Mouse (Mus musculus) 3134 (cell line): ENCODE results near the gene Olfr1015.

Experiments
- DNase-seq: peaks from one replicate; pipeline ENCODE4 v3.0.0-alpha.2; 2011; ENCODE audit warnings: low spot score; ENCODE audit not compliant: insufficient read length; ENCODE audit errors: extremely low read depth

Gene Olfr1015

GRCm38 (mm10) chr2:85781717-85782116 lies at the start of gene Olfr1015:
TSS of gene Olfr1015 (plus strand) at chr2:85782017.
- DNase-seq: no peak

DNA sequence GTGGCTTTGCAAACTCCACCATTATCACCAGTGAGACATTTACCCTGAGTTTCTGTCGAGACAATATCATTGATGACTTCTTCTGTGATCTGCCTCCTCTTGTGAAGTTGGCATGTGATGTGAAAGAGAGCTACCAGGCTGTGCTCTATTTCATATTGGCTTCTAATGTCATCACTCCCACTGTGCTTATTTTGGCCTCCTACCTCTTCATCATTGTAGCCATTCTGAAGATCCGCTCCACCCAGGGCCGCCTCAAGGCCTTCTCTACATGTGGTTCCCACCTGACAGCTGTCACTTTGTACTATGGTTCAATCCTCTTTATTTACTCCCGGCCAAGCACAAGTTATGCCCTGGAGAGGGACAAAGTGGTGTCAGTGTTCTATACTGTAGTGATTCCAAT lies 28.0 kb upstream of the Olfr1015 start:
- no peak for DNase-seq

DNA sequence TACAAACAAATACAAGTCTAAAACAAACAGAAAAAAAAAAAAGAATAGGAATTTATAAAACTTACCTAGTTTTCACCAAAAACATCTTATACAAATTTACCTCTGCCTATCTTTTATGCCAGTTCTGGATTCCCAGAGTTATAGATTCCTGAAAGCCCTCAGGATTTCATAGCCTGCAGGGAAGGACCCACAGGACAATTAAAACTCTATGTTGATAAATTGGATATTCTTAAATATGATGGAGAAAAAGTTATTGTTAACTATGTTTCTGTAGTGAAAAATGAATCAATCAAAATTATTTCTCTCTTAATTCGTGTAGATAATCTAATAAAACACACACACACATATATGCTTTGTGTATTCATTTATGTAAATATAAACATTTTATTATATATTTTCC lies 19.2 kb upstream of the Olfr1015 start, which contains the start of gene Olfr1012:
Gene Olfr1012, minus strand, starts transcription at position 101 of the 400 bp plus-strand sequence.
- DNase-seq: no peak

DNA sequence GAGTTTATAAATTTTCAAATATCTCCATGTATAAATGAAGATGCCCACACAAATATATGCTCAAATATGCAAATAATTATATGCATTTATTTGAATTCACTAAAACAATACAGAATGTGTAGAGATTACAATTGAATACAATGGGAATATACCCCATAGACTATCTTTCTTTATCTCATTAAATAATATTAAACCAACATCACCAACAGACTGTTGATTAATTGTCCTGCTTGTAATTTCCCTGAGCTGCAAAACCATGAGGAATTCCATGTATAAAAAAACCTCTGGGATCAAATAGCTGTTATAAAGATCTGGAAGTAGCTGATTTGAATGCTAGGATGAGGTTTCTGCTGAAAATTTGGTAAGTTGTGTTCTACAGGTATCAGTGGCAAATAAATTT lies 15.0 kb upstream of the Olfr1015 start, which contains the start of gene Olfr1013:
Gene Olfr1013, plus strand, starts transcription at position 301 of the 400 bp plus-strand sequence.
- no peak for DNase-seq

- no peak for DNase-seq
Observed at GRCm38 (mm10) chr2:85772413-85772812, 9.4 kb upstream of the Olfr1015 start, which contains the start of gene Olfr1014. TSS of gene Olfr1014 (plus strand) at chr2:85772713.

GRCm38 (mm10) chr2:85792331-85792730 lies 10.5 kb downstream of the Olfr1015 start:
- DNase-seq: no peak

DNA sequence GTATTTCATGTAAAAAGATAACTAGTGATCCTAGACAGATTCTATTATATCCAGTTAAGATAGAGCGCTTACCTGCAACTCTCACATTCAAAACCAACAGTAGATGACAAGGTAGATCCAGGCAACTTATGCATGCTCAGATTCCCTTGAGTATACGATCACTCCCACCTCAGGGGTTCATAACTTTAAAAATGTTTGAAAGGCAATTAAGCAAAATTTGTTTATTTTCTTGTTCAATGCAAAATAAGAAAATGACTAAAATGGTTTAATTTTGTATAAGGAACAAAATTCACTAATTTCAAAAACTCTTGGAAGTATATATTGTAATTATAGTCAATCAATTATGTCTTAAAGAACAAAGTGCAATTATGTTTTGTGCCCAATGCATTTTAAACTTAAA lies 20.6 kb downstream of the Olfr1015 start, which contains the start of gene Olfr1016:
Gene Olfr1016, minus strand, starts transcription at position 101 of the 400 bp plus-strand sequence.
- no peak for DNase-seq

DNA sequence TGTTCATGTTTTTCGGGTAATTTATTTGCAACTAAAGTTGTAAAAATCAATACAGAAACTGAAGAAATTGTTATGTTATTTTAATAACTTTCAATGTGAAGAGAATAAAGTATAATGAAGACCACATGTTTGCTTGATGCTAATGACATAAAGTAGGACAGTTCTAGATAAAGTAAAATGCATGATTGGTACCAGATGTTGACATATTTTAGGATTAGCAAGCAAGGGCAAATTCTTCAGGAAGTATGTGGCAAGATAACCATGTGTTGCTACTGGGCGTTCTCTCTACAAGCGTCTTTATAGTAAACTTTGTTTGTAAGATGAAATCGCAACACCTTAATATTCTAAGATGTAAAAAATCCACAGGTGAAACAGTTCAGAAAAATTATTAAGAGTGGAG lies 22.7 kb downstream of the Olfr1015 start:
- DNase-seq: no peak

- DNase-seq: no peak
Observed at GRCm38 (mm10) chr2:85818179-85818578, 36.4 kb downstream of the Olfr1015 start, which contains the start of gene Olfr1018. TSS of gene Olfr1018 (plus strand) at chr2:85818479.
